Mouse (Mus musculus) heart, postnatal 14 days (tissue): ENCODE data around the gene Prrc2b. TPM values are rescaled to one million over a fixed set of nuclear protein-coding genes. Genes with fewer than 3 reads are reported as not detected.

Source experiments
- DNase-seq, 2 experiments: peaks; one replicate each; pipeline ENCODE4 v3.0.0; 2021 to 2022
- intact Hi-C: fragments of 180-260 bp; cut with DNase I; formaldehyde crosslinking; loops from one replicate; pipeline ENCODE4 v1.15.1; 2025
- total RNA-seq, 2 experiments: library from RNA; stranded (reverse); gene quantifications; 2 replicates each; pipeline ENCODE4 v1.2.3; 2021

The Prrc2b gene
- total RNA-seq, 2 experiments from 2014 or later: 92.9 to 101 TPM

DNA sequence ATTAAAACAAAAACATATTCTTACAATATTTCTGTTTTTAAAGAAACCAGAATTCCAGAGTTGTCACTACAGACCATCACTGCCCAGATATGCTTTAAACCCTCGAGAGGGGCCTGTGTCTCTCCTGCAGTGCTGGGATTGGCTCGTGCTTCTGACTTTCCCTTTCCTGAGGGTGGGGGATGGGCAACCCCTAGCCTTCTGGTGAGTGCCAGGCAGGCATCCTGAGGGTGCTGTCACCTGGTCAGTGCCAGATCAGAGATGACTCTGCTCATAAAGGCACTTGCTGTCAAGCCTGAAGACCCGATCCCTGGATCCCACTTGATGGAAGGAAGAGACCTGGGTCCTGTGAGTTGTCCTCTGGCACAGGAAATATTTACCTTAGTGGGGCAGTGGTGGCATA, 26.0 kb downstream of the Prrc2b start:
- no peak for DNase-seq
- intact Hi-C loops: no loop called here

DNA sequence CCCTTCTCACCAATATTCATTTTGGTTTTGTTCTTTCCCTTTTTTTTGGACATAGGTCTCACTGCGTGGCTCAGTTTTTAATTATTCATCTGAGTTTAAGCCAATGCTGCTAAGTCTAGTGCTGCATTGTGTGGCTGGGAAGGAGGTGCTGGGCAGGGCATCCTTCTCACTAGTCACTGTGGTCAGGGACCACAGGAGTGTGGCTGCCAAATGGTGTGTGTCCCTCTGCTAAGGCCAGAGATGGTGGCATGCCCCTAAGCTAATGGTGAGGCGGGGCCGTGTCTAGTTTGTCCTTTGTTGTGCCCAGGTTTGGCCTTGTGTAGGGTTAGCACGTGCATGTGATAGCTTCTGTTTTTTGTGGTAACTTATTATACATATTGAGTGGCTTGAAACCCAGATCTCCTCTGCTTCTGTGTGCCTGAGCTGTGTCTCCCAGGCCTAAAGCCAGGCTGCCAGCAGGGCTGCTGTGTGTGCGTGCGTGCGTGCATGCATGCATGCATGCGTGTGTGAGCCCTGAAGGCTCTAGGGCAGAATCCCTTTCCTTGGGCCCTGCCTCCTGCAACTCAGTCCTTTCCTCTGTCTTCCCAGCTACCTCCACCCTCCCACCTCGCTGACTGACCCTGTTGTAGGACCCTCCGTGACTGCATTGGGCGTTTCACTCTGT, 26.6 kb downstream of the Prrc2b start:
- DNase-seq: no peak
- intact Hi-C loops: no loop called here

DNA sequence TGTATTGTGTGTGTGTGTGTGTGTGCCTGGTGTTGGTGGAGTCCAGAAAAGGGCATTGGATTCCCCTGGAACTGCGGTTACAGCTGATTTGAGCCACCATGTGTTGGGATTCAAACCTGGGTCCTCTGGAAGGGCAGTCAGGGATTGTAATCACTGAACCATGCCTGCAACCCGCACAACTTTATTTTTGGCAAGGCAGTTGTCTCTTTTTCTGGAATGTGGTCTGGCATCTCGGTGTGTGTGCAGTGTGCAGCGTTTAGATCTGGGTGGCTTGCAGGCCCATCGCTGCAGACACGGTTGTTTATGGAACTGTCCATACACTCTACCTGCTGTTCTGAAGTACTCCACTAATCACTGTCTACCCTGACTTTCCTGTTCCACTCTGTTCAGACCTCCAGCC, 28.5 kb downstream of the Prrc2b start:
- intact Hi-C loops: no loop called here
- DNase-seq: no peak

DNA sequence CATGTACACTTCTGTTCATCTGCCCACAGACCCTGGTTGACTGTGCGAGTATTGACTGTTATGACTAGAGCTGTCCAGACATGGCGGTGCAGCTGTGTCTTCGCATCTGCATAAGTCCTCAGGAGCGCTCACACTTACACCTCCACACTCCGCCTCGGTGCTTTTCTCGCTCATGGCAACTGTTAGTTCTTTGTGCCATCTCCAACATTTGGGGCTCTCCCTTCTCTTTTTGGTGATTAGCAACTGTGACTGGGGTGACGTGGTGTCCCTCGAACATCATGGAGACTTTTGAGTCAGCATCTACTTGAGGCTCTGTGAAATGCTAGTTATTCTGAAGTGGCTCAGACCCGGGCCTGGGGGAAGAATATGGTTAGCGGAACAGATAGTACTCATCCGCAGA, 29.2 kb downstream of the Prrc2b start:
- intact Hi-C loops: no loop called here
- DNase-seq: no peak

DNA sequence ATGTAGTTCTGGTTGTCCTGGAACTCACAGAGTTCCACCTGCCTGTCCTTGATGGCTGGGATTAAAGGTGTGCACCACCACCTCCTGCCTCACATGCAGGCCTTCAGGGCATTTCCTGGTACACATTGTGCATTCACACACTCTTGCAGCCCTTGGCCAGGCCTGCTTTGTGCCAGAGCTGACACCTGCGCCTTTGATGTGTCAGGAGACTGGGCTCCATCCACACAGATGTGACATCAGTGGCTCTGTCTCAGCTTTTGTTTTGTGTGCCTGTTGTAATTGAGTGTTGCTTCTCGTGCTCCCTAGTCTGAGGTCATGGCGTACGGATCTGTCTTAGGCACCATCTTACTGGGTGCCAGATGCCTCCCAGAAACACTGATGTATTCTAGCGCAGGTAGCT, 30.5 kb downstream of the Prrc2b start:
- intact Hi-C loops: no loop called here
- DNase-seq: no peak

DNA sequence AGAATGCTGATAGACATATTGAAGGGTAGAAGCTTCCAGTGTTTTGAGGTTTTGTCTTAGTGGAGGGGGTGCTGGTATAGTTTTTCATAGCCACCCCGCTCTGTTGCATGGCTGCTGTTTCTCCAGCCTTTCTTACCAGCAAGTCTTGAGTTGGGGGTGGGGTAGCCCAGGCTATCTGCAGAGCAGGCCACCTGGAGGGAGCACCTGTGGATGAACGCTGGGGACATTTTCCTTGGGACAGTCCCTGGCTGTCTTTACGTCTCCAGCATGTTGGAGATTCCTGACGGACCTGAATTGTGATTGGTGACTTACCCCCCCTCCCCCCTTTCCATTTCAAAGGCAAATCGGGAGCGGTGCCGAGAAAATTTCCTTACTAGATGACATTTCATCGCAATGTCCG, 31.2 kb downstream of the Prrc2b start:
- DNase-seq: no peak
- intact Hi-C loops: no loop called here

DNA sequence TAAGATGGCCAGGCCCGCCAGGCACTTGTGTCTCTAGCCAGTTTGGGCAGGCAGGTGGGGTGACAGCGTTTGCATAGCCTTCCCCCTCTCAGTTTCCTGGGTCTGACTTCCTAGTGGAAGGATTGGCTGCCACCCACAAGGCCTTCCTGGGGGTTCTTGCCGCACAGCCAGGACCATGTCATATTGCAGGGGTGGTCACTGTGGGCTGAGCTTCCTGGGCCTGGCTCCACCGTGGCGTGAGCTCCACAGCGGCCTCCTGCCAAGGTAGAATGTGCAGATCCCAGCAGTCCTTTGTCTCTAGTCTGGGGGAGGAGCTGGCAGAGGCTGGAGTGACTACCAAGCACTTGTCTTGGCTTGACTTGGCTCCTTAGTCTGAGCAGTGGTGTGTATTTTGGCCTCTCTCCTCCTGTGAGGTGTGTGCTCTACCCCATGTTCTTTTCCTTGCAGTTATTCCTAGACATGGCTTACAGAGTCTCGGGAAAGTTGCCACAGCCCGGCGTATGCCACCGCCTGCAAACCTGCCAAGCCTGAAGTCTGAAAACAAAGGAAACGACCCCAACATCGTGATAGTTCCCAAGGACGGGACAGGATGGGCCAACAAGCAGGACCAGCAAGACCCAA, 31.9 kb downstream of the Prrc2b start:
- peak; percentile 47 to 56 for DNase-seq
- intact Hi-C loops: no loop called here

DNA sequence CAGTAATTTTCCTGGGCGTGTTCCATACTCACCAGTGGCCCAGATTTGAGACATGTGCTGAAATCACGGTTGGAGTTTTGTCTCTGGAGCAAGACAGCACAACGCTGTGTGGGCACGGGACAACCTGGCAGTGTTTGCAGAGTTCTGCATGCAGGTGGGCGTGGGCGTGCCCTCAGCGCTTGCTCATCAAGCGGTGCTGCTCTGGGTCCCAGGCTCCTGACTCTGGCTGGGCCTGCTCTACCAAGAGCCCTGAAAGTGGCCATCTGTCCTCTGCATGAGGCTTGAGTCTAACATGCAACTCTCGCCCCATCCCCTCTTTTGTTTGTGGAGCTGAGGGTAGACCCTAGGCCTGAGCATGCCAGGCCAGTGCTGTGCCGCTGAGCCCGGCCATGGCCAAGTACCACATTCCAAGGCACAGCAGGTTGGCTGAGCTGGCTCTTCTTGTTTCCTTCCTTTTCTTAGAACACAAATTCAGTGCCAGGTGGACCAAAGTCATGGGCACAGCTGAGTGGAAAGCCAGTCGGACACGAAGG, 36.2 kb downstream of the Prrc2b start:
- intact Hi-C loops: no loop called here
- no peak for DNase-seq

DNA sequence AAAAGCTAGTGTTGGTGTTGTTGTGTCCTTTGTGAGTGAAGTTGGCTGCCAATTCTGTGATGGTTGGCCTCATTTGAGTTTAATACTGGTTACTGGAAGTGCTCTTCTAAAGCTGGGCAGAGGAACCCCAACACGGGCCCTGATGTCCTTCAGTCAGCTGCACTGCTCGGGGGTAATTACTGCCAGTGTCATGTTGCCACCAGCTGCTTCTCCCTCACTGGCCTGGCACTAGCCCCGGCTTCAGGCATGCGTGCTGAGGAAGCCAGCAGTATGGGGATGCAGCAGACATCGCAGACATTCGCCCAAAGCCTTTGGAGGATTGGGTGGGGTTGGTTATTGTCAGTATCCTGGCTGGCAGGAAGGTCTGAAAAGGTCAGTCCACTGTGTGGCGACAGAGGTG, 36.8 kb downstream of the Prrc2b start:
- intact Hi-C loops: no loop called here
- DNase-seq: no peak

DNA sequence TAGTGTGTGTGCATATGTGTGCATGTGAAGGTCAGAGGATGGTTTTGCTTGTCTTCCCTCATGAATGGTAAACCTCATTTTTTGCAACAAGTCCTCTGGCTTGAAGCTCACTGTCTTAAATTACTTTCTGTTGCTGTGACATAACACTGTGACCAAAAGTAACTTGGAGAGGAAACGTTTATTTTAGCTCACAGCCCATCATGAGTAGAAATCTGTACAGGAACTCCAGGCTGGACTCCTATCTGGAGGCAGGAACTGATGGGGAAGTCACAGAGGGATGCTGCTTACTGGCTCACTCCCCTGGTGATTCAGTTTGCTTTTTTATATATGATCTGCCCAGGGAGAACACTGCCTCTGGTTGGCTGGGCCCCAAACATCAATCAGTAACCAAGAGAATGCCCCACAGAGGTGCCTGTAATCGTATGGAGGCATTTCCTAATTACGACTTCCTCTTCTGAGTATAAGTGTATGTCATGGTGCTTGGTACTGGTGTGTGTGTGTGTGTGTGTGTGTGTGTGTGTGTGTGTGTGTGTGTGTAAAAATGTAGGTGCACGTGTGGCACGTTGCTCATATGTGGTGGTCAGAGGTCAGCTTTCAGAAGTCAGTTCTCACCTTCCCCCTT, 38.3 kb downstream of the Prrc2b start:
- intact Hi-C loops: no loop called here
- DNase-seq: no peak

DNA sequence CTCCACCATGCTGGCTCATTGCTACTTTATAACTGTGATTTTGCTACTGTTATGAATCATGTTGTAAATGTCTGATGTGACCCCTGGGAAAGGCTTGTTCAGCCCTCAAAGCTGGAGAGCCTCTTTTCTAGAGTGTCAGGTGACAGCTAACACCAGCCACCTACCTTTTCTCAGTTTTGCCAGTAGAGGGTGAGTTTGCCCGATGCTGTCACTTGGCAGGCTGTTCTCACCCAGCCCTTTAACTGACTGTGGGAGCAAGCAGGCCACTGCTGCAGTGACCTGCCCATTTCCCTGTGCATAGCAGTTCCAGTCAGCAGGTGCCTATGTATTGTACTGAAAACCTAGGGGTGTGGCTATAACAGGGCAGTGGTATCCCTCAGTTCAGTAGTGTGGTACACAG, 39.7 kb downstream of the Prrc2b start:
- no peak for DNase-seq
- intact Hi-C loops: no loop called here

DNA sequence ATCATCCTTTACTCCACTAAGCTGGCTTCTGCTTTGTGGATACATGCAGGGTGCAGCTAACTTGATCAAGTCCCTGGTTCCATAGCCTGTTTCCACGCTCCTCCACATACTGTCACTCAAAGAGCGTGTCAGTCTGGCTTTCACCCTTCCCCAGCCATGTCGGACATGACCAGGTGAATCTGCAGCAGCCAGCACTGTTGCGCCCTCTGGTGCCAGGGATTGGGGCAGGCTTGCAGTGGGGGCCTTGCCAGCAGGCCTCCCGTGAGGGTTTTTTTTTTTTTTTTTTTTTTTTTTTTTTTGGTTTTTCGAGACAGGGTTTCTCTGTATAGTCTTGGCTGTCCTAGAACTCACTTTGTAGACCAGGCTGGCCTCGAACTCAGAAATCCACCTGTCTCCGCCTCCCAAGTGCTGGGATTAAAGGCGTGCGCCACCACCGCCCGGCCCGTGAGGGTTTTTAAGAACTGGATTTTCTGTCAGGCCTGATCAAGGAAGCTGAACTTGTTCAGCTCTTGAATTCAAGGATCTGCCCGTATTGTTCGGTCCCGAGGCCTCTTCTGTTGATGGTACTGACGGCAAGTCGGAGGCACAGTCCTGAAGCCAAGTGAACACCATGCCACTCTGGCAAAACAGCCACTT, 41.1 kb downstream of the Prrc2b start:
- intact Hi-C loops: loop anchor here (1.0 kb wide), 1 partner anchor 42 kb away; no protein-coding TSS in a partner anchor
- DNase-seq: peak; percentile 67 to 74

DNA sequence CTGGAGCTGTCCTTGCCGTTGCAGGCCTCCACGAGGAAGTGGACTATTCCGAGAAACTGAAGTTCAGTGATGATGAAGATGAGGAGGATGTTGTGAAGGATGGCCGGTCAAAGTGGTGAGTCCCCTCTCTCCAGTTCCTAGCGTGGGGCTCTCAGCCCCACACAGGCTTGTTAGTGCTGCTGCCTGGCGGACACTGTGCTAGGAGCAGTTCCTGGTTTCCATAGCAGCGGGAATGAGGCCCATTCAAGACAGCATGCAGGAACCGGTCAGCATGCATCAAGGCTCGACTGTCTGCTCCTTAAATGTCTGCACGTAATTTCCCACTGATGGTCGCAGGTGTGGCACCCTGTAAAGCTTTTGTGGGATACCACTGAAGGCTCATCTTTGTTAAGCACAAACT, 48.1 kb downstream of the Prrc2b start:
- DNase-seq: no peak
- intact Hi-C loops: no loop called here

DNA sequence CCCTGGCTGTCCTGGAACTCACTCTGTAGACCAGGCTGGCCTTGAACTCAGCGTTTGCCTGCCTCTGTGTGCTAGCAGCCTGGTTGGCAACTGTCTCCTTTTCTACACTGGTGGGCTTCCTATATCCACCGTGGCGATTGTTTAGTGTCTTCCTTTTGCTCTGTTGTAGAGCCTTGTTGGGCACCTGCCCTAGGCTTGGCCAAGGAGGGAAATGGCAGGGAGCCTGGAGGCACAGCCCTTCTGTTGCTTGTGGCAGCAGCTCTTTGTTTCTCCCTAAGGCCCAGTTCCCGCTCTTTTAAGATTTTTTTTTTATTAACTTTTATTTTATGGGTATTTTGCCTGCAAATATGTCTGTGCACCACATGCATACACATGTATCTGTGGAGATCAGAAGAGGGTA, 49.2 kb downstream of the Prrc2b start:
- no peak for DNase-seq
- intact Hi-C loops: no loop called here

DNA sequence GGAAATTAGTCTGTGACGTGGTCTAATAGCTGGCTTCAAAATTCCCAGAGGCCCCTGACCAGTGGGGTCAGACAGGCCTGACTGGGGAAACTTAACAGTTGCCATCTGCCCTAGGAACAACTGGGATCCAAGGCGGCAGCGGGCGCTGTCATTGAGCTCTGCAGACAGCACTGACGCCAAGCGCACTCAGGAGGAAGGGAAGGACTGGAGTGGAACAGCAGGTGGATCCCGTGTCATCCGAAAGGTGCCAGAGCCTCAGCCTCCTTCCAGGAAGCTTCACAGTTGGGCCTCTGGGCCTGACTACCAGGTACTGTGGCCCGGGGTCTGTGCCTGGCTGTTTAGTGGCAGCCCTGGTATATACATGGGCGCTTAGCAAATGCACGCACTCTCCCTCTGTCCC, 49.8 kb downstream of the Prrc2b start:
- intact Hi-C loops: no loop called here
- DNase-seq: no peak

DNA sequence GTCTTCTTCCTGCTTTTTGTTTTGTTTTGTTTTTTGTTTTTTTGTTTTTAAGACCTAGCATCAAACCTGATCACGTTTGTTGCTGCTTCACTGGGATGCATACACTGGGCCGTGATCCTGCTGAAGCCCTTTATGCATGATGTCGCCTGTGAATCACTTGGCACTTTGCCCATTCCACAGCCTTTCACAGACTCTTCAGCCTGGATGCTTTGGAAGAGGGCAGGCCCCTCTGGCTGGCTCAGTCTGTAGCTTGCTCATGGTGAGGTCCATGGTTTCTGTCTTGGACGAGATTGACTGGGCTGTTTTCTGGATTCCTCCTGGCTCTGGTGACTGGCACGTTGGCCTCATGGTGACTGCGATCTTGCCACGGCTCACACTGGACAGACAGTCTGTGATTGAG, 50.6 kb downstream of the Prrc2b start:
- intact Hi-C loops: no loop called here
- no peak for DNase-seq

DNA sequence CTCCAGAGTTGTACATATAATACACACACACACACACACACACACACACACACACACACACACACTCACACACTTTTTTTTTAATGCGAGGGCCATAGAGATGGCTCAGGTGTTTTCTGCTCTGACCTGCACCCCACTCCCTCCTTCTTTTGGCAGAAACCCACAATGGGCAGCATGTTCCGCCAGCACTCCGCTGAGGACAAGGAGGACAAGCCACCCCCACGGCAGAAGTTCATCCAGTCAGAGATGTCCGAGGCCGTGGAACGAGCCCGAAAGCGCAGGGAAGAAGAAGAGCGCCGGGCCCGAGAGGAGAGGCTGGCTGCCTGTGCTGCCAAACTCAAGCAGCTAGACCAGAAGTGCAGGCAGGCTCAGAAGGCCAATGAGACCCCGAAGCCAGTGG, 53.0 kb downstream of the Prrc2b start:
- intact Hi-C loops: no loop called here
- no peak for DNase-seq

DNA sequence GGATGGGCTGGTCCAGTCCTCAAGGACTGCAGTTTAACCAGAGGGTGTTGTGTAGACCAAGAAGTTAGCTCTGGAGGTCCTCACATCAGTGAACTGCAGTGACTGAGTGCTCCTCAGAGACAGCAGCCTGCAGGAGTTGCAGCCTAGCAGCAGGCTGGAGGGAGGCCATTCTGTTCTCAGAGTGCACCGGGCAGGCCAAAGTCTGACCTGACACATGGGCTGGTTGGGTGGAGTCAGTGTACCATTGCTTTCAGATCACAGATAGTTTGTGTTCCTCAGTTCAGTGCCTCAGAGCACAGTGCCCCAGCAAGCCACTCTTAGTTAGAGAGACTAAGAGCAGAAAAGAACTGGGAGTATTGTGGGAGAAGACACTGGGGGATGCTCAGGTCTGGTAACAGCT, 56.8 kb downstream of the Prrc2b start:
- intact Hi-C loops: no loop called here
- DNase-seq: no peak

DNA sequence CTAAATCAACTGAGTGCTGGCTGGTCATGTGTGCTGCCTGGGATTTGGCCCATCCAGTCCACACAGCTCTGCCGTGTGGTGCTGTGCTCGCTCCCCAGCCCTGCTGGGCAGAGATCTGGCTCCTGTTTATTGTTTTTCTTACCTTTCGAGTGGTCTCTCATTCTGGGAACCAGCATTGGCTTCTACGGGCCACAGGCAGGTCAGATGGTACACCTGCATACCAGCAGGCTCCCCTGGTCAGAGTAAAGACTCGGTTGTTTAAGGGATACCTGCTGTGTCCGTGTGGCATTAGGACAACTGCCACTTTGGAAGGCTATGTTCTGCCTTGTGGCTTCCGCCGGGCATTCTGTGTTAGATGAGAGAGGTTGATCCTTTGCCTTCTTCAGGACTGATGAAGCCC, 60.8 kb downstream of the Prrc2b start:
- no peak for DNase-seq
- intact Hi-C loops: no loop called here

DNA sequence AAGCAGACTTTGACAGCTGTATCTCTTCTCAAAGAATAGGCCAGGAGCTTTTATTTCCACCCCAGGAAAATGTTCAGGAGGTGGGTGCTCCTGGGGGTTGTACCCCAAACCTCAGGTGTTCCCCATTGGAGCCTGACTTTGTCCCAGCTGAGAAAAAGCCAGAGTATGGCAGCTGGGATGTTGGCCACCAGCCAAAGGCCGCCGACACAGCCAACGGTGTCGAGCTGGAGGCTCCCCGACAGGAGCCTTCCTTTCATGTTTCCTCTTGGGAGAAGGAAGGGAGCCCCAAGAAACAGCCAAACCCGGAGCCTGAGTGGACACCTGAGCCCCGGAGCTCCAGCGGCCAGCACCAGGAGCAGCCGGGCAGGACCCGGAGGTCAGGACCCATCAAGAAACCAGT, 62.1 kb downstream of the Prrc2b start:
- intact Hi-C loops: no loop called here

DNA sequence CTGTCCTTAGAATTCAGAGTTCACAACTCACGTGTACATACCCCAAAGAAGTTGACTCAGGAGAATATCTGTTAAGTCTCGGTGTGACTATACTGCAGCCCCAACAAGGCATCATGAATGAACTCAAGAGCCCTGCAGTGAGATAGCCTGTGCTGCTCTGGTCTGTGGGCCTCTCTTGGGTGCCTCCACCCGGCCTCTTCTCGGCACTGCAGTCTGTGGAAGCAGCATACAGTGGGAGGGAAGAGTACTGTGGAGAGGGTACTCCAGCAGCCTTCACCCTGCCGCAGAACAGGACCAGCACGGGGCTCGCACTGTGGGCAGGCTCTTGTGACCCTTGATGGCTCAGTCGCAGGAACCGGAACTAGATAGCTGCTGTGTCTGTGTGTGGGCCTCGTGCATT, 64.7 kb downstream of the Prrc2b start:
- DNase-seq: no peak
- intact Hi-C loops: no loop called here

More for the DNA sequence above, 62.1 kb downstream of the Prrc2b start:
- peak; percentile 28 to 33 for DNase-seq

DNA sequence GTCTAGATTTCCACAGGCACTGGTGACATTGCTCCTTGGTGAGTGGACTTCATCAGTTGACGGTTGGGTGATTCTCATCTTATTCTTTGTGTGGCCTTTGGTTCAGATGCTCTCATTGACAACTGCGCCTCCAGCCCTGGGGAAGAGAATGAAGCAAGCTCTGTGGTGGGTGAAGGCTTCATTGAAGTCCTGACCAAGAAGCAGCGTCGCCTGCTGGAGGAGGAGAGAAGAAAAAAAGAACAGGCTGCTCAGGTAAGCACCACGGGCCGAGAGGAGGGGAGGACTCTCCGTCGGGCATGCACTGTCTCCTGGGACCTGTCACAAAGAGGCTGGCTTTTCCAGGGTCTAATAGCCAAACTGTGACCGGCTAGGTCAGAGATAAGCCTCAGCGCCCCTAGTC, 65.6 kb downstream of the Prrc2b start:
- intact Hi-C loops: no loop called here
- DNase-seq: no peak
